Mouse (Mus musculus) spleen, adult 12 weeks (tissue): ENCODE results near the gene Ankrd16.

ENCODE experiments used
- DNase-seq: peaks from one replicate; pipeline ENCODE4 v3.0.0; 2022; ENCODE audit warnings: low spot score

Gene Ankrd16

GRCm38 (mm10) chr2:11777091-11778068 lies at the start of gene Ankrd16, which contains the start of gene Fbh1:
Gene Ankrd16, plus strand, starts transcription at chr2:11777876.
Gene Fbh1, minus strand, starts transcription at chr2:11777582.
- peak; percentile 99 for DNase-seq

- DNase-seq, result no peak
Observed at GRCm38 (mm10) chr2:11729091-11729490, 48.6 kb upstream of the Ankrd16 start.

GRCm38 (mm10) chr2:11732978-11733377 lies 44.7 kb upstream of the Ankrd16 start:
- DNase-seq, result no peak

- no peak for DNase-seq
Observed at GRCm38 (mm10) chr2:11735853-11736252, 41.8 kb upstream of the Ankrd16 start.

- no peak for DNase-seq
Observed at GRCm38 (mm10) chr2:11738794-11739193, 38.9 kb upstream of the Ankrd16 start.

GRCm38 (mm10) chr2:11739516-11740051 lies 38.1 kb upstream of the Ankrd16 start:
- DNase-seq, result no peak

- no peak for DNase-seq
Observed at GRCm38 (mm10) chr2:11762541-11762940, 15.1 kb upstream of the Ankrd16 start.

GRCm38 (mm10) chr2:11765694-11766093 lies 12.0 kb upstream of the Ankrd16 start:
- DNase-seq, result no peak

- DNase-seq, result no peak
Observed at GRCm38 (mm10) chr2:11766485-11767160, 11.1 kb upstream of the Ankrd16 start.

- DNase-seq, result no peak
Observed at GRCm38 (mm10) chr2:11767161-11767545, 10.5 kb upstream of the Ankrd16 start.

GRCm38 (mm10) chr2:11771701-11772100 lies 6.0 kb upstream of the Ankrd16 start:
- DNase-seq, result no peak

- DNase-seq, result no peak
Observed at GRCm38 (mm10) chr2:11772401-11772800, 5.3 kb upstream of the Ankrd16 start.

- no peak for DNase-seq
Observed at GRCm38 (mm10) chr2:11774426-11774825, 3.2 kb upstream of the Ankrd16 start.

GRCm38 (mm10) chr2:11775121-11775520 lies 2.6 kb upstream of the Ankrd16 start:
- DNase-seq, result no peak

GRCm38 (mm10) chr2:11776415-11776814 lies 1.3 kb upstream of the Ankrd16 start:
- DNase-seq, result no peak

- DNase-seq, result peak; percentile 81
Observed at GRCm38 (mm10) chr2:11778087-11778823, 579 bp downstream of the Ankrd16 start.

- DNase-seq, result no peak
Observed at GRCm38 (mm10) chr2:11784159-11784558, 6.5 kb downstream of the Ankrd16 start.

GRCm38 (mm10) chr2:11794668-11795067 lies 17.0 kb downstream of the Ankrd16 start:
- DNase-seq, result no peak

GRCm38 (mm10) chr2:11797930-11798364 lies 20.3 kb downstream of the Ankrd16 start:
- no peak for DNase-seq

GRCm38 (mm10) chr2:11801299-11801930 lies 23.7 kb downstream of the Ankrd16 start:
- DNase-seq, result no peak
